ENCODE assay signal across 12 mouse cellular contexts in the genomic region with DNA sequence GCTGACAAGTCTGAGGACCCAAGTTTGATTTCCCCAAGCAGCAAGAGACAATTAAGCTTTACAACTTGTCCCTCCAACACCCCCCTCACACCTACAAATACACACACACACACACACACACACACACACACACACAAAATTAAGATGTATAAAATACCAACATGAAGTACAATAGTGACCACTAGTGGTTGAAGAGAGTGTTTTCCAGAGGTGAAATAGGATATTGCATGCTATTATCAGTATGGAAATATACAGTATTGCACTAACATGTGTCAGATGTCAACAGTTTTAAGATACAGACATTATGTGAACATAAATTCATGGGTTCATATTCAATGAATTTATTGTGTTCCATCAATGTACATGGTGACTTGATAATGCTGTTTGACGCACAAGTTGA.
A peak's percentile ranks its signal among the peaks of the same experiment; 100 is the strongest.
DNase-seq lines count a peak whose midpoint lies in the region; ATAC-seq and TF ChIP-seq lines count a peak whose summit lies in the region.
"Had no signal": no experiment of that assay in that cellular context is flagged by ENCODE, and none has a peak within 500 bp of the region (broad histone marks: within the 10 kb centered on the region; RNA-seq: fewer than 3 reads in every experiment).

No protein-coding gene starts in this region.

- H3K4me2 ChIP-seq in embryonic facial prominence, embryonic 11.5 days (ENCODE audit: low read depth, low read length) = no peak overlapping the region
- H3K4me2 ChIP-seq: hindbrain, embryonic 15.5 days had no signal

- no peak for ATAC-seq in embryonic facial prominence, embryonic 11.5 days (replicated peaks; ENCODE audit: insufficient number of reproducible peaks, low FRiP score, low TSS enrichment, low read depth)

- H3K9me3 ChIP-seq in embryonic facial prominence, embryonic 11.5 days (replicated peaks; ENCODE audit: control insufficient read depth, low read length) = no peaks in the 10 kb centered on the region
- no peaks in the 10 kb centered on the region for H3K9me3 ChIP-seq in embryonic facial prominence, embryonic 10.5 days
- H3K9me3 ChIP-seq: hindbrain, embryonic 15.5 days had no signal

- no peaks in the 10 kb centered on the region for H3K4me1 ChIP-seq in embryonic facial prominence, embryonic 11.5 days (ENCODE audit: control insufficient read depth, insufficient read depth, low read length)
- no peaks in the 10 kb centered on the region for H3K4me1 ChIP-seq in embryonic facial prominence, embryonic 10.5 days
- H3K4me1 ChIP-seq: hindbrain, embryonic 15.5 days had no signal

- DNase-seq in embryonic facial prominence, embryonic 11.5 days (ENCODE audit: low spot score) = peak; percentile 48
- DNase-seq in embryonic facial prominence, embryonic 10.5 days (ENCODE audit: low spot score) = no peak
- no peak for DNase-seq in layer of hippocampus, adult 2 months (ENCODE audit: low spot score in 2 of 2)
- DNase-seq in layer of hippocampus, adult 9-10 months (ENCODE audit: low spot score) = no peak
- DNase-seq in 416B (ENCODE audit: low read depth) = peak; percentile 35
- DNase-seq in embryo, embryonic 10 days (ENCODE audit: low spot score) = peak; percentile 10
- no peak for DNase-seq in spleen, adult 18-20 months
- no peak for DNase-seq in frontal cortex, postnatal 25 days (ENCODE audit: low spot score in 2 of 2)
- DNase-seq: layer of hippocampus, adult 9-11 months; right cerebral cortex, postnatal 25 days had no signal

- WGBS in embryonic facial prominence, embryonic 11.5 days = 88% methylated on average over 1 of the region's 1 CpGs
- WGBS in embryonic facial prominence, embryonic 10.5 days = 94% methylated on average over 1 of the region's 1 CpGs

- H3K9ac ChIP-seq in embryonic facial prominence, embryonic 11.5 days (replicated peaks; ENCODE audit: low read length) = no peak overlapping the region
- H3K9ac ChIP-seq: hindbrain, embryonic 15.5 days had no signal

- peak; percentile 75 for TF ChIP-seq CTCF in layer of hippocampus, adult 2 months (conservative IDR thresholded peaks at IDR 0.05)

- H3K27me3 ChIP-seq in embryonic facial prominence, embryonic 11.5 days (ENCODE audit: control insufficient read depth, insufficient read depth, low read length) = no peaks in the 10 kb centered on the region
- no peaks in the 10 kb centered on the region for H3K27me3 ChIP-seq in embryonic facial prominence, embryonic 10.5 days (replicated peaks; ENCODE audit: low read depth, poor library complexity, severe bottlenecking)
- H3K27me3 ChIP-seq: hindbrain, embryonic 15.5 days had no signal

- H3K27ac ChIP-seq in embryonic facial prominence, embryonic 11.5 days (replicated peaks; ENCODE audit: low read depth, low read length) = no peak overlapping the region
- H3K27ac ChIP-seq in embryonic facial prominence, embryonic 10.5 days (replicated peaks) = no peak overlapping the region
- H3K27ac ChIP-seq in layer of hippocampus, adult 2 months = no peak overlapping the region
- H3K27ac ChIP-seq: hindbrain, embryonic 15.5 days had no signal

- no peaks in the 10 kb centered on the region for H3K36me3 ChIP-seq in embryonic facial prominence, embryonic 11.5 days (replicated peaks; ENCODE audit: control insufficient read depth, insufficient read depth, low read depth, low read length)
- H3K36me3 ChIP-seq in embryonic facial prominence, embryonic 10.5 days (replicated peaks) = no peaks in the 10 kb centered on the region
- H3K36me3 ChIP-seq: hindbrain, embryonic 15.5 days had no signal

- H3K4me3 ChIP-seq in embryonic facial prominence, embryonic 11.5 days (ENCODE audit: low read depth, low read length) = no peak overlapping the region
- H3K4me3 ChIP-seq in embryonic facial prominence, embryonic 10.5 days = no peak overlapping the region
- no peak overlapping the region for H3K4me3 ChIP-seq in layer of hippocampus, adult 2 months
- H3K4me3 ChIP-seq: hindbrain, embryonic 15.5 days; myocyte had no signal

Comparison
In these comparisons a context has a peak if more than half of its experiments do, and no peak if none do; other contexts are left out.
1. DNase-seq: peak in embryonic facial prominence, embryonic 11.5 days (single experiment), 416B (single experiment) and embryo, embryonic 10 days (single experiment); none in embryonic facial prominence, embryonic 10.5 days (single experiment), layer of hippocampus, adult 2 months (0 of 2), layer of hippocampus, adult 9-10 months (single experiment), spleen, adult 18-20 months (0 of 2) and frontal cortex, postnatal 25 days (0 of 2).